Mouse (Mus musculus): ENCODE measurements around the gene Cpa5. TPM values are rescaled to one million over a fixed set of nuclear protein-coding genes. Genes with fewer than 3 reads are reported as not detected.

The Cpa5 gene
- polyA plus RNA-seq, 1 experiment from 2014 or later: not detected

DNA sequence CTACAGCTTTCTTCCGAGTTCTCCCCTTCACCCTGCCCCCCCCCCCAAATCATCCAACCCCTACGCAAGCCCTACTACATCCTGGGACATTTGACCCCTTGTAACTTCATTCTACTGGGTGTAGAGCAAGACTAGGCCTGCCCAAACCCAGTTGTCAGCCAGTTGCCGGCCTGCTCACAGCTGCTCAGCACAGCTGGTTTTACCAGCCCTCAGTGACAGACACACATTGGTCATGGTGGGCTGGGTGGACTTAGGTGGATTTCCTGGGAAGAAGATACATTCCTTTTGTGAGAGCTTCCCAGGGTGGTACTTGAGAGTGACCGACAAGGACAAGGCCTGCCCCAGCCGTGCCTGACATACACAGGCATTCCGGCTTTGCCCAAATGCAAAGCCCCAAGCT, 10.2 kb downstream of the Cpa5 start:
- ATAC-seq (ENCODE audit: insufficient read depth) (no peak), DNase-seq (no peak)
- WGBS: 82% methylated on average over 6 of the region's 6 CpGs
- Histone ChIP-seq H3K36me3 (ENCODE audit: insufficient read depth) (no peaks in the 10 kb centered on the region), H3K27me3 (ENCODE audit: insufficient read depth, low read length) (no peaks in the 10 kb centered on the region), H3K4me1 (ENCODE audit: insufficient read depth) (peaks cover 23% of the 10 kb centered on the region), H3K4me2 (no peak overlapping the region), H3K9me3 (ENCODE audit: low read depth, low read length) (no peaks in the 10 kb centered on the region), H3K4me3 (ENCODE audit: low read depth, low read length) (no peak overlapping the region), H3K9ac (no peak overlapping the region), H3K27ac (ENCODE audit: low read depth) (peak overlapping the region; percentile 87)
- no peak for TF ChIP-seq CTCF (IDR thresholded peaks at IDR 0.05; ENCODE audit: low read depth)

GRCm38 (mm10) chr6:30621986-30622389, 11.2 kb downstream of the Cpa5 start:
- WGBS: 21% methylated on average over 4 of the region's 4 CpGs
- H3K27ac ChIP-seq (ENCODE audit: low read depth): peak overlapping the region; percentile 48; the same call in 1 of the 2 replicates
- peak; percentile 89 for DNase-seq

GRCm38 (mm10) chr6:30624763-30625162, 14.0 kb downstream of the Cpa5 start:
- Histone ChIP-seq H3K27me3 (ENCODE audit: insufficient read depth, low read length) (no peaks in the 10 kb centered on the region), H3K9ac (no peak overlapping the region), H3K9me3 (ENCODE audit: low read depth, low read length) (no peaks in the 10 kb centered on the region), H3K36me3 (ENCODE audit: insufficient read depth) (no peaks in the 10 kb centered on the region), H3K4me3 (ENCODE audit: low read depth, low read length) (no peak overlapping the region), H3K4me1 (ENCODE audit: insufficient read depth) (no peaks in the 10 kb centered on the region; the same call in 1 of the 2 replicates), H3K27ac (ENCODE audit: low read depth) (no peak overlapping the region), H3K4me2 (no peak overlapping the region)
- no peak for TF ChIP-seq CTCF (IDR thresholded peaks at IDR 0.05; ENCODE audit: low read depth)
- ATAC-seq (ENCODE audit: insufficient read depth) (no peak), DNase-seq (no peak)
- WGBS: 71% methylated on average over 9 of the region's 9 CpGs

More at GRCm38 (mm10) chr6:30621986-30622389, 11.2 kb downstream of the Cpa5 start:
- Histone ChIP-seq H3K4me1 (ENCODE audit: insufficient read depth) (peaks cover 13% of the 10 kb centered on the region), H3K4me2 (no peak overlapping the region), H3K27me3 (ENCODE audit: insufficient read depth, low read length) (no peaks in the 10 kb centered on the region), H3K4me3 (ENCODE audit: low read depth, low read length) (no peak overlapping the region), H3K9ac (no peak overlapping the region), H3K36me3 (ENCODE audit: insufficient read depth) (no peaks in the 10 kb centered on the region), H3K9me3 (ENCODE audit: low read depth, low read length) (no peaks in the 10 kb centered on the region)
- peak; percentile 86 for ATAC-seq (ENCODE audit: insufficient read depth)
- no peak for TF ChIP-seq CTCF (IDR thresholded peaks at IDR 0.05; ENCODE audit: low read depth)

DNA sequence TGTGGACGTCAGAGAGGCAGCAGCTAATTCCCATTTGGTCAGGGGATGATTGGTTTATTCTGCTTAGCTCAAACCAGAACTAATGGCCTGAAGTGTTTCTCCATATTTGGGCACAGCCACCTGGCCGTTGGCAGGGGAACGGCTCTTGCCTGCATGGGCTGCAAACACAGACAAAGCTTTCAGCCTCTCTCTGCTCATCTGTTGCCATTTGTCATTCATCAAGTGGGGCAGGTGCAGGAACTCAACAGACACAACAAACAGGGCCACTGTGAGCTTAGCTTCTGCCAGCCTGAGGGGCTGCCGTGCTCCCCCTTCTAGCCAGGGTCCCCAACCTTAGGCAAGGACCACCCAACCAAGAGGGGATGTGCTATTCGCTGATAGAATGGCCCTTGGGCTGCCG, 17.3 kb downstream of the Cpa5 start:
- no peak overlapping the region for H3K9ac ChIP-seq
- no peak for TF ChIP-seq CTCF (IDR thresholded peaks at IDR 0.05; ENCODE audit: low read depth)
- no peak overlapping the region for H3K4me3 ChIP-seq (ENCODE audit: low read depth, low read length)
- H3K27ac ChIP-seq (ENCODE audit: low read depth): no peak overlapping the region
- H3K4me2 ChIP-seq: no peak overlapping the region
- H3K36me3 ChIP-seq (ENCODE audit: insufficient read depth): no peaks in the 10 kb centered on the region
- DNase-seq: no peak
- 27% methylated on average over 6 of the region's 6 CpGs for WGBS
- no peaks in the 10 kb centered on the region for H3K4me1 ChIP-seq (ENCODE audit: insufficient read depth)
- H3K27me3 ChIP-seq (ENCODE audit: insufficient read depth, low read length): no peaks in the 10 kb centered on the region
- ATAC-seq (ENCODE audit: insufficient read depth): no peak
- H3K9me3 ChIP-seq (ENCODE audit: low read depth, low read length): no peaks in the 10 kb centered on the region

GRCm38 (mm10) chr6:30629989-30630388, 19.2 kb downstream of the Cpa5 start:
- Histone ChIP-seq H3K4me2 (no peak overlapping the region), H3K36me3 (ENCODE audit: insufficient read depth) (no peaks in the 10 kb centered on the region), H3K27me3 (ENCODE audit: insufficient read depth, low read length) (no peaks in the 10 kb centered on the region), H3K9ac (no peak overlapping the region), H3K9me3 (ENCODE audit: low read depth, low read length) (no peaks in the 10 kb centered on the region), H3K4me3 (ENCODE audit: low read depth, low read length) (no peak overlapping the region), H3K4me1 (ENCODE audit: insufficient read depth) (peaks cover 5% of the 10 kb centered on the region; the same call in 1 of the 2 replicates), H3K27ac (ENCODE audit: low read depth) (no peak overlapping the region)
- WGBS: 68% methylated on average over 1 of the region's 1 CpGs
- ATAC-seq (ENCODE audit: insufficient read depth) (no peak), DNase-seq (no peak)
- no peak for TF ChIP-seq CTCF (IDR thresholded peaks at IDR 0.05; ENCODE audit: low read depth)

GRCm38 (mm10) chr6:30635361-30635862, 24.6 kb downstream of the Cpa5 start:
- Histone ChIP-seq H3K4me3 (ENCODE audit: low read depth, low read length) (no peak overlapping the region), H3K36me3 (ENCODE audit: insufficient read depth) (no peaks in the 10 kb centered on the region), H3K4me2 (no peak overlapping the region), H3K27ac (ENCODE audit: low read depth) (peak overlapping the region; percentile 85), H3K27me3 (ENCODE audit: insufficient read depth, low read length) (no peaks in the 10 kb centered on the region), H3K4me1 (ENCODE audit: insufficient read depth) (peaks cover 18% of the 10 kb centered on the region), H3K9ac (no peak overlapping the region), H3K9me3 (ENCODE audit: low read depth, low read length) (no peaks in the 10 kb centered on the region)
- WGBS: 17% methylated on average over 8 of the region's 8 CpGs
- no peak for TF ChIP-seq CTCF (IDR thresholded peaks at IDR 0.05; ENCODE audit: low read depth)
- DNase-seq (peak; percentile 78), ATAC-seq (ENCODE audit: insufficient read depth) (peak; percentile 57; the same call in 1 of the 2 replicates)

GRCm38 (mm10) chr6:30636186-30636842, 25.5 kb downstream of the Cpa5 start:
- no peak for TF ChIP-seq CTCF (IDR thresholded peaks at IDR 0.05; ENCODE audit: low read depth)

More at GRCm38 (mm10) chr6:30636186-30636842, 25.5 kb downstream of the Cpa5 start:
- WGBS: 34% methylated on average over 4 of the region's 4 CpGs
- Histone ChIP-seq H3K36me3 (ENCODE audit: insufficient read depth) (no peaks in the 10 kb centered on the region), H3K27ac (ENCODE audit: low read depth) (peak overlapping the region; percentile 83), H3K9ac (no peak overlapping the region), H3K4me2 (no peak overlapping the region), H3K27me3 (ENCODE audit: insufficient read depth, low read length) (no peaks in the 10 kb centered on the region), H3K9me3 (ENCODE audit: low read depth, low read length) (no peaks in the 10 kb centered on the region), H3K4me1 (ENCODE audit: insufficient read depth) (peaks cover 18% of the 10 kb centered on the region), H3K4me3 (ENCODE audit: low read depth, low read length) (no peak overlapping the region)
- ATAC-seq (ENCODE audit: insufficient read depth) (no peak), DNase-seq (peak; percentile 55)
